Mouse (Mus musculus) spleen, adult 2 months (tissue): ENCODE measurements at regions not wholly inside any gene's neighbourhood (a gene's known extent, or its start where the extent isn't known, plus 50 kb on each side); places are given as distances from the start of the nearest gene placed in this dataset.

Source experiments
- CTCF ChIP-seq: fragments of 200-500 bp; IDR thresholded peaks from 2 replicates; pipeline ENCODE4 v1.5.1; 2011; ENCODE audit warnings: mild to moderate bottlenecking, inconsistent platforms; ENCODE audit not compliant: insufficient read depth, insufficient read length, insufficient replicate concordance; ENCODE audit errors: extremely low read depth
- POLR2A ChIP-seq: fragments of 200-500 bp; IDR thresholded peaks from 2 replicates; pipeline ENCODE4 v1.6.1; 2011; ENCODE audit warnings: low read depth, low read length, inconsistent platforms

- TF ChIP-seq CTCF (no peak), POLR2A (no peak)
These were observed 67.7 kb upstream of the Tacr3 start for GRCm38 (mm10) chr3:134761108-134761507.
